Mouse (Mus musculus) mature B cell (primary cell): Measurements from ENCODE around the gene Rnf167.

ENCODE experiments used
- in situ Hi-C: fragments of 300-500 bp; cut with MboI; formaldehyde crosslinking; loops from 2 replicates; pipeline ENCODE4 v1.14.3; 2019

The Rnf167 gene

DNA sequence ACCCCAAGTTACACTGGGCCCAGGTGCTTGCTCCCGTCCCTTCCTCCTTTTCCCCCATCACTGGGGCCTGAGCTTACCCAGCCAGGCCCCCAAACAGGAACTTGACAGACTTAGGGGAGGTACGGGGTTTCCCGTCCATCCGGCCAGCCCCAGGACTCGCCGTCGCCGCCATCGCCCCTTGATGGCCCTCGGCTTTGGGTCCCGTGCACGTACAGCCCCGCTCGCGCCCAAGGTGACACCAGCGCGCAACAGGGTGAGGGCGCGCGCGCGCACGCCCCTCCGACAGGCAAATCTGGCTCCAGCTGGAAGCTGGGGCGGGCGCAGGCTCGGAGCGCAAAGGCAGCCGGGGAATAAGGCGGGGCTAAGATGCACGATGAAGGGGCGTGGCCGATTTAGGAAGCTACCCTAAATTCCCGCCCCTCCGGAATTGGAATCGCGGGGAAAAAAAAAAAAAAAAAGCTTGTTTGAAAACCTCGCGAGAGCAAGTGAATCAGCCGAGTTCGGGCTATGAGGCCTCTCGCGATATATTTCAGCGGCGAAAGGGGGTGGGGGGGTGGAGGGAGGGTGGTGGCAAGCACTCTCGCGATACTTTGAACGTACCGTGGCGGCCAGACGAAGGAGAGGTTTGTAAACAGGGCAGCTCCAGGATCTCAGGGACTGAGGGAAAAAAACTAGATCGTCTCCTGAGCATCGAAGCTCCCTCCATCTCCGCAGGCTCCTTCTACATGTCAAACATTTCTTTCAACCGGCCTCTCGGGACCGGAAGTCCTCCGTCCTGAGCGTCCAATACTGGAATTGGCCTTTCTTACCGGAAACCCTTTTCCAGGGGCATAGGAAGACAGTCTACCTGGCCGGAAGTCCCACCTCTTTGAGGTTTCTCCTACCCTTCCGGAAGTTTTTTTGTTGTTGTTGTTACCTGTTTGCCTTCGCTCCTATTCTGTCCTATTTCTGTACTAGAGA lies at the start of gene Rnf167, which contains the start of gene Slc25a11:
TSS of gene Rnf167 (plus strand) at position 545 of the 960 bp plus-strand sequence.
TSS of gene Slc25a11 (minus strand) at position 789 of the 960 bp plus-strand sequence.
- in situ Hi-C loops, result no loop called here

DNA sequence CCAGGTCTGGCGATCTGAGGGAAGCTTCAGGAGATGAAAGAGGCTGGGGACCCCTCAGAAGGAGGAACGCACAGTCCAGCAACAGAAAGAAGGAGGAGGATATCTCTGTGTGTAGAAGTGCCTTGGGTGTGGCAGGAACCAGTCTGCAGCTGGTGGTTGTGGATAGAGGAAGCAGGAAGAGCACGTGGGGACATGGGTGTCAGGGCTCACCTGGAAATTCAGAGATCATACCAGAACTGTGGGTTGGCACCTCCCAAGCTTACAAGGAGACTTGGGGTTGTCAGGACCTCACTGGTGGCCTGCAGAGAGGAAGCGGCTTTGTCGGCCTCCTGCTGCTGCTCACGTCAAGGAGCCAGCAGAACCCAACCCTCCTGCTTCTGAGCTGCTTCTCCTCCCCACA lies 49.7 kb upstream of the Rnf167 start:
- in situ Hi-C loops, result no loop called here

GRCm38 (mm10) chr11:70598451-70598953 lies 48.5 kb upstream of the Rnf167 start:
- in situ Hi-C loops, result no loop called here

DNA sequence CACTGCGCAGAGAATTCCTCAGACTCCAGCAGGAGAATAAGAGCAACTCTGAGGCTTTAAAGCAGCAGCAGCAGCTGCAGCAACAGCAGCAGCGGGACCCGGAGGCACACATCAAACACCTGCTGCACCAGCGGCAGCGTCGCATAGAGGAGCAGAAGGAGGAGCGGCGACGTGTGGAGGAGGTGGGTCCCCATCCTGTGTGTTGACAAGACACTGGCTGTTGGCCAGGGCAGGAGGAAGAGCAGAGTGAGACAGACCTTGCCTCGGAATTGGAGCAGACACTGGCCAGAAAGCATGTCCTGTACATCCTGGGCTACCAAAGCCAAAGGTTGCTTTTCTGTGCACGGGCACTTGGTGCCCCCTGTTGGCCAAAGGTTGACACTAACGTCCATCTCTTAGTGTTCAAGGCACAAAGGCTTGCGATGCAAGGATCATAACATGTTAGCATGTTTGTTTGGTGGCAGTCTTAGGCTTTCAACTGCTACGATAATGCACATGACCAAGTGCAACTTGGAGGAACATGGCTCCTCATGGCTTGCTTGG lies 41.9 kb upstream of the Rnf167 start:
- in situ Hi-C loops, result loop anchor here (10.0 kb wide), 1 partner anchor 170 kb away; the partner anchor contains the start of gene Arrb2

- in situ Hi-C loops, result loop anchor here (10.0 kb wide), 1 partner anchor 172 kb away; the partner anchor contains the start of gene Arrb2
These were observed 40.3 kb upstream of the Rnf167 start for GRCm38 (mm10) chr11:70606717-70607116.

DNA sequence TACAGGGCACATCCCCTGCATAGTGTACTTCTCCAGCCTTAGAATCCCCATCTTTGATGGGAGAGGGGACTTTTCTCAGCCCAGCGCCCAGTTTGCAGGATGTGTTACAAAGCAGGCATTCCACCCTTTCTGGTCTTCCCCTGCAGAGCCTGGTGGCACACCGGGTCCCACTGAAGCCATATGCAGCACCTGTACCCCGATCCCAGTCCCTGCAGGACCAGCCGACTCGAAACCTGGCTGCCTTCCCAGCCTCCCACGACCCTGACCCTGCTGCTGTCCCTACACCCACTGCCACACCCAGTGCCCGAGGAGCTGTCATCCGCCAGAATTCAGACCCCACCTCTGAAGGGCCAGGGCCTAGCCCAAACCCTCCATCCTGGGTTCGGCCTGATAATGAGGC lies 39.4 kb upstream of the Rnf167 start:
- in situ Hi-C loops, result loop anchor here (10.0 kb wide), 1 partner anchor 173 kb away; the partner anchor contains the start of gene Arrb2

GRCm38 (mm10) chr11:70608381-70609066 lies 38.5 kb upstream of the Rnf167 start:
- in situ Hi-C loops, result loop anchor here (10.0 kb wide), 1 partner anchor 174 kb away; the partner anchor contains the start of gene Arrb2

GRCm38 (mm10) chr11:70610752-70611151 lies 36.3 kb upstream of the Rnf167 start:
- in situ Hi-C loops, result no loop called here

DNA sequence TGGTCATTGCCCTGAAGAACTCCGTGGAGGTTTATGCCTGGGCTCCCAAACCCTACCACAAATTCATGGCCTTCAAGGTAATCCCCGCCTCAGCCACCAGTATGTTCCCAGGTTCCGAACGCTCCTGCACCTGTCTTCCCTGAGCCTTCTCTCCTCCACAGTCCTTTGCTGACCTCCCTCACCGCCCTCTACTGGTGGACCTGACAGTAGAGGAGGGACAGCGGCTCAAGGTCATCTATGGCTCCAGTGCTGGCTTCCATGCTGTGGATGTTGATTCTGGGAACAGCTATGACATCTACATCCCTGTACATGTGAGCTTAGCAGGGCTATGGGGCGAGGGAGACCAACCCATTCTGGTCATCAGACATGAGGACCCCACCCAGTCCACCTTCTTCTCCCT lies 34.5 kb upstream of the Rnf167 start:
- in situ Hi-C loops, result no loop called here

GRCm38 (mm10) chr11:70615074-70615473 lies 32.0 kb upstream of the Rnf167 start:
- in situ Hi-C loops, result no loop called here

DNA sequence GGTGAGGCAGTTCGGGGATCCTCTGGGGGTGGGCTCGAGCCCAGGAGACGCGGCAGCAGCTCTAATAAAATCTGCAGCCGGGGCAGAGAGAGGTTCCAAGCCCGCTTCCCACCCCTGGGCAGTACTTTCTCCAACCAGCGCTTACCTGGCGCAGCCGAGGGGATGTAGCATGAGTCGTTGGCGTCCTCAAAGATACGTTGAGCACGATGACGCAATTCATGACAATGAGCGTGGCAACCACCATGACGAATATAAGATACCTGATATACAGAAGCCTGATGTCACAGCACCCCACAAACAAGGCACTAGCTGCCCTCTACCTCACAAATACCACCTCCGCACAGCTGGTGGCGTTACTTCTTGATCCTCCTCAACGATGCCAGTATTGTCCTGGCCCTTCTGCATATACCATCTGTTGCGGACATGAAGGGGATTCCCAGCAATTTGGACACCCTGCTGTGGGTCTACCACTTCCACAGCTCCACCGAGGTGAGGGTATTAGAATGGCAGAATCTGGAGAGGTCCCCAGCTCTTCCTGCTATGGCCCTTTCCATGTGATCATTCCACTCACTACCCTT lies 31.4 kb upstream of the Rnf167 start, which contains the start of gene 4930544D05Rik:
TSS of gene 4930544D05Rik (plus strand) at position 333 of the 578 bp plus-strand sequence.
- in situ Hi-C loops, result no loop called here

DNA sequence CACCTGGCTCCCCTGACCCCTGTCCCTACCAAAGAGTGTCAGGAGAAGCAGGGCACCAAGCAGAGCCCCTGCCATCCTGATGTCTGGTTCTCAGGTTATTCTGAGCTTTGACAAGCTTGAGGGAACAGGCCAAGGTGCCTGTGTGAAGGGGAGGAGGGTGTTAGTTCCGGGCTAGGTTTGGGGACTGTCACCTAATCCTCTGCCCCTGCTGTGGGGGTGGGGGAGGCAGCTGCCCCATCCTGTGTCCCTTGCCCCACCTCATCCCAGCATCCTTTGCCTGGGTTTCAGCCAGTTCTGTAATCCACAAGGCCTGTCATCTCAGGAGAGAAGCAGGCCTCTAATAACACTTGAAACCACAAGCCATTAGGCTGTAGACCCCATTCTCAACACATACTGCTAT lies 27.9 kb upstream of the Rnf167 start, which contains the start of gene Chrne:
TSS of gene Chrne (minus strand) at position 116 of the 400 bp plus-strand sequence.
- in situ Hi-C loops, result no loop called here

DNA sequence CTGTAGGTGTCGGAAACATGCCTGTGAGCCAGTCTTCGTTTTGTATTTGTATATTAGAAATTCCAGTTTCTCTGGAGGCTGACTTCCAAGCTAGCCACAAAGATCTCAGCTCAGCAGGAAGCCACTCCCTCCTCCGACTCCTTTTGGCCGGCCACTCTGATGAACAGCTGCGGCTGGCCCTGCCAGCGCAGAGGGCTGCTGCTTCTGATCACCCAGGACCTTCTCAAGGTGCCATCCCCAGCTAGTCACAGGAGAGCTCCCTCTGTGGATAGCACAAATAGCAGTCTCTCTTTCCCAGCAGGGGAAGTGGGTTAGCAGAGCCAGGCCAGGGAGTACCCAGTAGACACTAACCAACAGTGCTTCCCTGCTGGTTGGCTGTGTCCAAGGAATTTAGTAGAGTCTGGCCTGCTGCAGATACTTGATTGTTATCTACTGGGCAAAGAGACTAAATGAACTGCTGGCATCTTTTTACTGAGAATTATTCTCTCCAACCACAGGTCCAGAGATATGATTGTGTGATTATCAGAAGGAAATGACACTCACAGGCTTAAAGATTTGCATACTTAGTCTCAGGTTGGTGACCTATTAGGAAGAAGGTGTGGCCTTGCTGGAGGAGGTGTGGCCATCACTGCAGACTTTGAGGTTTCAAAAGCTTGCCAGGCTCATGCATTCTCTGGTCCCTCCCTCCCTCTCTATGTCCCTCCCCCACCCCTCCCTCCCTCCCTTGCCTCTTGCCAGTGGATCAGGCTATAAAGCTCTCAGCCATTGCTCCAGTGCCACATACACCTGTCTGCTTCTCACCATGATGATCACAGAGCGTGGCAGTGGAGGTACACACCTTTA lies 24.8 kb upstream of the Rnf167 start:
- in situ Hi-C loops, result no loop called here

GRCm38 (mm10) chr11:70623053-70623742 lies 23.8 kb upstream of the Rnf167 start:
- in situ Hi-C loops, result no loop called here

GRCm38 (mm10) chr11:70625473-70625872 lies 21.6 kb upstream of the Rnf167 start:
- in situ Hi-C loops, result no loop called here

DNA sequence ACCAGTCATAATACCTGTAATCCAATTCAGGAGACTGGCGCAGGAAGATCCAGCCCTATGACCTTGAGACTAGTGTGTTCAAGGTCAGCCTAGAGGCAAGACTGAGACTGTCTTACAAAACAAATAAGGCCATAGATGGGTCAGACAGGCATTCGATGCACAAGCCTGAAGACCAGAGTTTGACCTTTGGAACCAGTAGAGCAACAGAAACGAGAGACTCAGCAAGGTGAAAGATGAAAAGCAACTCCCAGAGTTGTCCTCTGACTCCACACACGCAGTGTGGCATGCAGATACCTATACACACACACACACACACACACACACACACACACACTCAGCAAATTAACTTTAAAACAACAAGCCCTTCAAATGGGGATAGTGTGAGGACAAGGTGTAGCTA lies 20.2 kb upstream of the Rnf167 start:
- in situ Hi-C loops, result no loop called here

- in situ Hi-C loops, result no loop called here
These were observed 18.6 kb upstream of the Rnf167 start for GRCm38 (mm10) chr11:70628431-70628830.

- in situ Hi-C loops, result no loop called here
These were observed 17.5 kb upstream of the Rnf167 start for GRCm38 (mm10) chr11:70629557-70629956.

DNA sequence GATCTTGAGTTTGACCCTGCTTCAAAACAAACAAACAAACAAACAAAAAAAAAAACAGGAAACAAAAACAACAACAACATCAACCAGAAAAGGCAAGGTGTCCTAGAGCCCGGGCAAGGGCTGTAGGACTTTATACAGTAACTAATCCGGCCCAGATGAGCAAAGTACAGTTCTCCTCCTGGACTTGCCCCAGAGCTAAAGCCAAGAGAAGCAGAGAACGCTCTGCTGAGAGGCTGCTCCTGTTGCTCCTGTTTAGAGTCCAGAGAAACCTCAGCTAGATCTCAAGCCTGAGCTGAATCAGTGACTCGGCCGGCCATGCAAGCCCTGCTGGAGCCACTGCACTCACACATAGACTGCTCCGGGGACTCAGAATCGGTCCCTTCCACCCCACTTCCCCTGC lies 16.9 kb upstream of the Rnf167 start:
- in situ Hi-C loops, result loop anchor here (5.0 kb wide), 1 partner anchor 127 kb away; no protein-coding TSS in a partner anchor

GRCm38 (mm10) chr11:70635601-70636000 lies 11.4 kb upstream of the Rnf167 start:
- in situ Hi-C loops, result no loop called here
